ENCODE assay signal across 10 mouse cellular contexts in genomic region chr19:15981861-15982260, GRCm38 (mm10). TPM values are rescaled to one million over a fixed set of nuclear protein-coding genes. Genes with fewer than 3 reads are reported as not detected.
DNase-seq lines count a peak whose midpoint lies in the region; ATAC-seq and TF ChIP-seq lines count a peak whose summit lies in the region.
"Had no signal": no experiment of that assay in that cellular context is flagged by ENCODE, and none has a peak within 500 bp of the region (broad histone marks: within the 10 kb centered on the region; RNA-seq: fewer than 3 reads in every experiment).

No protein-coding gene starts in this region.

- peaks cover 14% of the 10 kb centered on the region for H3K4me1 ChIP-seq in heart, postnatal 0 days (ENCODE audit: control insufficient read depth, insufficient read depth)
- no peaks in the 10 kb centered on the region for H3K4me1 ChIP-seq in hindbrain, postnatal 0 days (ENCODE audit: insufficient read depth, low read length)
- H3K4me1 ChIP-seq in midbrain, embryonic 14.5 days (ENCODE audit: control insufficient read depth, insufficient read depth, low read length) = peaks cover 21% of the 10 kb centered on the region

- H3K4me2 ChIP-seq in heart, postnatal 0 days (ENCODE audit: low read depth, low read length) = no peak overlapping the region
- no peak overlapping the region for H3K4me2 ChIP-seq in hindbrain, postnatal 0 days (ENCODE audit: low read depth, low read length)
- H3K4me2 ChIP-seq in midbrain, embryonic 14.5 days (ENCODE audit: low read length) = peak overlapping the region; percentile 75
- H3K4me2 ChIP-seq: embryonic facial prominence, embryonic 12.5 days had no signal

- H3K36me3 ChIP-seq in heart, postnatal 0 days (replicated peaks; ENCODE audit: control insufficient read depth, insufficient read depth, low read length) = peaks cover 16% of the 10 kb centered on the region; the same call in 1 of the 2 replicates
- 0 out of 2 replicates have a peak, but pooled peaks cover 12% of the 10 kb centered on the region for H3K36me3 ChIP-seq in hindbrain, postnatal 0 days (ENCODE audit: insufficient read depth, low read length)
- peaks cover 21% of the 10 kb centered on the region for H3K36me3 ChIP-seq in midbrain, embryonic 14.5 days (ENCODE audit: control insufficient read depth, insufficient read depth, low read length)

- TF ChIP-seq CTCF in heart, postnatal 0 days (IDR thresholded peaks at IDR 0.05; ENCODE audit: low read depth) = peak; percentile 86
- TF ChIP-seq CTCF in hindbrain, postnatal 0 days (IDR thresholded peaks at IDR 0.05; ENCODE audit: low read depth) = peak; percentile 85

- H3K27ac ChIP-seq in heart, postnatal 0 days (ENCODE audit: low read depth) = no peak overlapping the region
- H3K27ac ChIP-seq in hindbrain, postnatal 0 days = no peak overlapping the region
- no peak overlapping the region for H3K27ac ChIP-seq in midbrain, embryonic 14.5 days (replicated peaks; ENCODE audit: low read depth, low read length)
- H3K27ac ChIP-seq: embryonic facial prominence, embryonic 12.5 days; macrophage had no signal

- WGBS in heart, postnatal 0 days = 59% methylated on average over 4 of the region's 4 CpGs
- WGBS in hindbrain, postnatal 0 days = 41% methylated on average over 4 of the region's 4 CpGs
- 39% methylated on average over 4 of the region's 4 CpGs for WGBS in midbrain, embryonic 14.5 days

- TF ChIP-seq EP300 in heart, postnatal 0 days (IDR thresholded peaks at IDR 0.05; ENCODE audit: low read depth) = no peak

- H3K9me3 ChIP-seq in heart, postnatal 0 days (replicated peaks; ENCODE audit: control insufficient read depth, low read length) = no peaks in the 10 kb centered on the region
- H3K9me3 ChIP-seq in hindbrain, postnatal 0 days (ENCODE audit: low read length) = no peaks in the 10 kb centered on the region
- H3K9me3 ChIP-seq in midbrain, embryonic 14.5 days (ENCODE audit: control insufficient read depth, low read length) = no peaks in the 10 kb centered on the region
- H3K9me3 ChIP-seq: embryonic facial prominence, embryonic 12.5 days had no signal

- no peak overlapping the region for H3K4me3 ChIP-seq in heart, postnatal 0 days (ENCODE audit: low read depth, low read length)
- no peak overlapping the region for H3K4me3 ChIP-seq in hindbrain, postnatal 0 days (ENCODE audit: low read length)
- H3K4me3 ChIP-seq in midbrain, embryonic 14.5 days (replicated peaks; ENCODE audit: low read depth, low read length) = no peak overlapping the region
- H3K4me3 ChIP-seq: embryonic facial prominence, embryonic 12.5 days had no signal

- DNase-seq in heart, postnatal 0 days (ENCODE audit: low spot score) = peak; percentile 64
- no peak for DNase-seq in heart, postnatal 25 days (ENCODE audit: low spot score)
- DNase-seq in adrenal gland, postnatal 14 days = peak; percentile 67
- DNase-seq in embryo, embryonic 9.5 days (ENCODE audit: extremely low spot score) = peak; percentile 55
- peak; percentile 83 for DNase-seq in hindbrain, postnatal 0 days (ENCODE audit: low spot score)
- peak; percentile 39 to 57 for DNase-seq in left cerebral cortex, postnatal 10 days (ENCODE audit: extremely low spot score in 1 of 2, low spot score in 2 of 2)
- DNase-seq in midbrain, embryonic 14.5 days = peak; percentile 88
- DNase-seq in spleen, postnatal 14 days (ENCODE audit: low spot score in 2 of 2) = peak; percentile 27 to 55

- no peak for ATAC-seq in heart, postnatal 0 days (ENCODE audit: insufficient read depth, low read depth)
- peak; percentile 47 for ATAC-seq in hindbrain, postnatal 0 days
- ATAC-seq in midbrain, embryonic 14.5 days (ENCODE audit: low FRiP score, low TSS enrichment) = no peak

- intact Hi-C loops in heart, postnatal 25 days (cut with DNase I) = loop anchor here (5.0 to 10.0 kb wide), 2 partner anchors 60 to 1997 kb away; no protein-coding TSS in a partner anchor
- intact Hi-C loops in left cerebral cortex, postnatal 10 days (cut with DNase I) = no loop called here

- H3K9ac ChIP-seq in heart, postnatal 0 days (replicated peaks; ENCODE audit: low read depth, low read length) = no peak overlapping the region
- H3K9ac ChIP-seq in hindbrain, postnatal 0 days (replicated peaks; ENCODE audit: low read length) = no peak overlapping the region
- no peak overlapping the region for H3K9ac ChIP-seq in midbrain, embryonic 14.5 days (replicated peaks; ENCODE audit: low read length)
- H3K9ac ChIP-seq: embryonic facial prominence, embryonic 12.5 days had no signal

- H3K27me3 ChIP-seq in heart, postnatal 0 days (ENCODE audit: control insufficient read depth, insufficient read depth, low read length) = no peaks in the 10 kb centered on the region
- no peaks in the 10 kb centered on the region for H3K27me3 ChIP-seq in hindbrain, postnatal 0 days (ENCODE audit: insufficient read depth, low read length)
- H3K27me3 ChIP-seq in midbrain, embryonic 14.5 days (ENCODE audit: control insufficient read depth, insufficient read depth, low read length) = no peaks in the 10 kb centered on the region
- H3K27me3 ChIP-seq: embryonic facial prominence, embryonic 12.5 days had no signal

RNA-seq across cellular contexts. Expression of gene Cep78, which starts 2.9 kb away (rescaled TPM):
- 4.6 TPM in 2 replicates for total RNA-seq in heart, postnatal 0 days (2014; rRNA removed; ENCODE audit: low replicate concordance)
- polyA plus RNA-seq in heart, postnatal 0 days (2015; fragmentation: Nextera tagmentation; extraction: Ambion mirVana) = 6.9 and 7.2 TPM in 2 replicates
- 1 to 10 TPM; 4.3 to 4.6 TPM for total RNA-seq in heart, postnatal 25 days (2021)
- total RNA-seq in adrenal gland, postnatal 14 days (2021) = 11.1 and 11.9 TPM in 2 replicates
- total RNA-seq in hindbrain, postnatal 0 days (2014; rRNA removed) = 15.5 and 28.0 TPM in 2 replicates
- 20.9 and 22.8 TPM in 2 replicates for polyA plus RNA-seq in hindbrain, postnatal 0 days (2015; fragmentation: Nextera tagmentation; extraction: Ambion mirVana)
- total RNA-seq in left cerebral cortex, postnatal 10 days (2021) = 10 to 100 TPM; 12.8 to 13.6 TPM
- 27.6 and 38.0 TPM in 2 replicates for polyA plus RNA-seq in midbrain, embryonic 14.5 days (2014; fragmentation: Nextera tagmentation; extraction: Ambion mirVana)

RNA-seq across cellular contexts. Expression of gene Psat1, which starts 34.7 kb away (rescaled TPM):
- 30.6 and 55.3 TPM in 2 replicates for total RNA-seq in heart, postnatal 0 days (2014; rRNA removed; ENCODE audit: low replicate concordance)
- polyA plus RNA-seq in heart, postnatal 0 days (2015; fragmentation: Nextera tagmentation; extraction: Ambion mirVana) = 20.3 and 20.4 TPM in 2 replicates
- 1 to 10 TPM; 3.0 to 3.4 TPM for total RNA-seq in heart, postnatal 25 days (2021)
- 129 and 165 TPM in 2 replicates for total RNA-seq in adrenal gland, postnatal 14 days (2021)
- total RNA-seq in hindbrain, postnatal 0 days (2014; rRNA removed) = 84.8 and 96.6 TPM in 2 replicates
- polyA plus RNA-seq in hindbrain, postnatal 0 days (2015; fragmentation: Nextera tagmentation; extraction: Ambion mirVana) = 79.8 and 92.3 TPM in 2 replicates
- 10 to 100 TPM; 92.8 to 94.9 TPM for total RNA-seq in left cerebral cortex, postnatal 10 days (2021)
- polyA plus RNA-seq in midbrain, embryonic 14.5 days (2014; fragmentation: Nextera tagmentation; extraction: Ambion mirVana) = 104 and 137 TPM in 2 replicates
